Mouse (Mus musculus) brain, embryonic 14.5 days (tissue): ENCODE results near the gene Trim54.

Source experiments
- CTCF ChIP-seq: fragments of 200-500 bp; IDR thresholded peaks from 2 replicates; pipeline ENCODE4 v1.5.1; 2012; ENCODE audit warnings: inconsistent platforms, mild to moderate bottlenecking, moderate library complexity, borderline replicate concordance; ENCODE audit not compliant: insufficient read depth, insufficient read length; ENCODE audit errors: extremely low read depth
- POLR2A ChIP-seq: fragments of 200-500 bp; IDR thresholded peaks from 2 replicates; pipeline ENCODE4 v1.6.1; 2012; ENCODE audit warnings: mild to moderate bottlenecking, inconsistent platforms, borderline replicate concordance; ENCODE audit not compliant: poor library complexity, insufficient read depth, insufficient read length, severe bottlenecking; ENCODE audit errors: extremely low read depth

- TF ChIP-seq POLR2A (no peak), CTCF (no peak)
These were observed 52.1 kb downstream of the Trim54 start for GRCm38 (mm10) chr5:31168630-31169029.
